Mouse (Mus musculus): ENCODE measurements around the gene Mttp. TPM values are rescaled to one million over a fixed set of nuclear protein-coding genes. Genes with fewer than 3 reads are reported as not detected.

Mttp gene
- polyA plus RNA-seq, 1 experiment from 2014 or later = 6.9 TPM

- no peaks in the 10 kb centered on the region for H3K36me3 ChIP-seq (ENCODE audit: control insufficient read depth, insufficient read depth, low read length)
- H3K4me3 ChIP-seq (ENCODE audit: control insufficient read depth in 1 of 2, insufficient read depth in 1 of 2, low read depth in 1 of 2, low read length in 2 of 2) = no peak overlapping the region
- no peaks in the 10 kb centered on the region for H3K9me3 ChIP-seq (ENCODE audit: control insufficient read depth, low read length)
- H3K4me2 ChIP-seq (ENCODE audit: low read length) = peak overlapping the region; percentile 46
- WGBS = 45% methylated on average over 14 of the region's 14 CpGs
- H3K27ac ChIP-seq (replicated peaks in 1 of 2; ENCODE audit: control insufficient read depth in 1 of 2, insufficient read depth in 1 of 2, low read depth in 2 of 2, low read length in 2 of 2) = peak overlapping the region; percentile 77 to 92
- H3K9ac ChIP-seq (ENCODE audit: low read length) = peak overlapping the region; percentile 7; the same call in 1 of the 2 replicates
- peak; percentile 74; the same call in 1 of the 2 replicates for ATAC-seq (ENCODE audit: insufficient number of reproducible peaks, insufficient read depth, low FRiP score, low read depth)
- H3K27me3 ChIP-seq (ENCODE audit: control insufficient read depth, insufficient read depth, low read length) = no peaks in the 10 kb centered on the region
- peaks cover 23 to 37% of the 10 kb centered on the region in 2 experiments for H3K4me1 ChIP-seq (ENCODE audit: control insufficient read depth in 2 of 2, insufficient read depth in 2 of 2, low read length in 2 of 2)
Observed at GRCm38 (mm10) chr3:138118831-138119230, 25.9 kb downstream of the Mttp start.

- Histone ChIP-seq H3K4me3 (ENCODE audit: control insufficient read depth in 1 of 2, insufficient read depth in 1 of 2, low read depth in 1 of 2, low read length in 2 of 2) (no peak overlapping the region), H3K36me3 (ENCODE audit: control insufficient read depth, insufficient read depth, low read length) (no peaks in the 10 kb centered on the region), H3K4me1 (ENCODE audit: control insufficient read depth in 2 of 2, insufficient read depth in 2 of 2, low read length in 2 of 2) (peaks cover 22 to 37% of the 10 kb centered on the region in 2 experiments), H3K27ac (replicated peaks in 1 of 2; ENCODE audit: control insufficient read depth in 1 of 2, insufficient read depth in 1 of 2, low read depth in 2 of 2, low read length in 2 of 2) (peak overlapping the region; percentile 77 to 92), H3K4me2 (ENCODE audit: low read length) (peak overlapping the region; percentile 46), H3K27me3 (ENCODE audit: control insufficient read depth, insufficient read depth, low read length) (no peaks in the 10 kb centered on the region), H3K9ac (ENCODE audit: low read length) (no peak overlapping the region), H3K9me3 (ENCODE audit: control insufficient read depth, low read length) (no peaks in the 10 kb centered on the region)
- WGBS = 53% methylated on average over 6 of the region's 6 CpGs
- ATAC-seq (ENCODE audit: insufficient number of reproducible peaks, insufficient read depth, low FRiP score, low read depth) = no peak
Observed at GRCm38 (mm10) chr3:138118392-138118791, 26.4 kb downstream of the Mttp start.

- H3K36me3 ChIP-seq (ENCODE audit: control insufficient read depth, insufficient read depth, low read length) = no peaks in the 10 kb centered on the region
- H3K27ac ChIP-seq (replicated peaks in 1 of 2; ENCODE audit: control insufficient read depth in 1 of 2, insufficient read depth in 1 of 2, low read depth in 2 of 2, low read length in 2 of 2) = peak overlapping the region; percentile 69 to 76; a peak in 3 of 4 replicates
- WGBS = 43% methylated on average over 4 of the region's 4 CpGs
- peaks cover 22 to 37% of the 10 kb centered on the region in 2 experiments for H3K4me1 ChIP-seq (ENCODE audit: control insufficient read depth in 2 of 2, insufficient read depth in 2 of 2, low read length in 2 of 2)
- no peak overlapping the region for H3K9ac ChIP-seq (ENCODE audit: low read length)
- no peak overlapping the region; the same call in 1 of the 2 replicates for H3K4me2 ChIP-seq (ENCODE audit: low read length)
- ATAC-seq (ENCODE audit: insufficient number of reproducible peaks, insufficient read depth, low FRiP score, low read depth) = no peak
- H3K9me3 ChIP-seq (ENCODE audit: control insufficient read depth, low read length) = no peaks in the 10 kb centered on the region
- no peaks in the 10 kb centered on the region for H3K27me3 ChIP-seq (ENCODE audit: control insufficient read depth, insufficient read depth, low read length)
- no peak overlapping the region for H3K4me3 ChIP-seq (ENCODE audit: control insufficient read depth in 1 of 2, insufficient read depth in 1 of 2, low read depth in 1 of 2, low read length in 2 of 2)
Observed at GRCm38 (mm10) chr3:138116871-138117270, 27.9 kb downstream of the Mttp start.

- Histone ChIP-seq H3K9me3 (ENCODE audit: control insufficient read depth, low read length) (no peaks in the 10 kb centered on the region), H3K36me3 (ENCODE audit: control insufficient read depth, insufficient read depth, low read length) (no peaks in the 10 kb centered on the region), H3K27ac (replicated peaks in 1 of 2; ENCODE audit: control insufficient read depth in 1 of 2, insufficient read depth in 1 of 2, low read depth in 2 of 2, low read length in 2 of 2) (no peak overlapping the region), H3K4me3 (ENCODE audit: control insufficient read depth in 1 of 2, insufficient read depth in 1 of 2, low read depth in 1 of 2, low read length in 2 of 2) (no peak overlapping the region), H3K27me3 (ENCODE audit: control insufficient read depth, insufficient read depth, low read length) (no peaks in the 10 kb centered on the region), H3K4me2 (ENCODE audit: low read length) (no peak overlapping the region), H3K4me1 (ENCODE audit: control insufficient read depth in 2 of 2, insufficient read depth in 2 of 2, low read length in 2 of 2) (peaks cover 15 to 26% of the 10 kb centered on the region in 2 experiments), H3K9ac (ENCODE audit: low read length) (no peak overlapping the region)
- 84% methylated on average over 17 of the region's 17 CpGs for WGBS
- ATAC-seq (ENCODE audit: insufficient number of reproducible peaks, insufficient read depth, low FRiP score, low read depth) = no peak
Observed at GRCm38 (mm10) chr3:138114106-138114505, 30.7 kb downstream of the Mttp start.

GRCm38 (mm10) chr3:138110910-138111782 lies 33.6 kb downstream of the Mttp start:
- Histone ChIP-seq H3K4me3 (ENCODE audit: control insufficient read depth in 1 of 2, insufficient read depth in 1 of 2, low read depth in 1 of 2, low read length in 2 of 2) (no peak overlapping the region), H3K4me2 (ENCODE audit: low read length) (no peak overlapping the region), H3K36me3 (ENCODE audit: control insufficient read depth, insufficient read depth, low read length) (no peaks in the 10 kb centered on the region), H3K4me1 (ENCODE audit: control insufficient read depth in 2 of 2, insufficient read depth in 2 of 2, low read length in 2 of 2) (no peaks in the 10 kb centered on the region), H3K27me3 (ENCODE audit: control insufficient read depth, insufficient read depth, low read length) (no peaks in the 10 kb centered on the region), H3K9ac (ENCODE audit: low read length) (no peak overlapping the region), H3K9me3 (ENCODE audit: control insufficient read depth, low read length) (no peaks in the 10 kb centered on the region), H3K27ac (replicated peaks in 1 of 2; ENCODE audit: control insufficient read depth in 1 of 2, insufficient read depth in 1 of 2, low read depth in 2 of 2, low read length in 2 of 2) (no peak overlapping the region)
- no peak for ATAC-seq (ENCODE audit: insufficient number of reproducible peaks, insufficient read depth, low FRiP score, low read depth)
- WGBS = 89% methylated on average over 19 of the region's 19 CpGs

- no peak overlapping the region for H3K9ac ChIP-seq (ENCODE audit: low read length)
- H3K9me3 ChIP-seq (ENCODE audit: control insufficient read depth, low read length) = no peaks in the 10 kb centered on the region
- no peak overlapping the region for H3K4me3 ChIP-seq (ENCODE audit: control insufficient read depth in 1 of 2, insufficient read depth in 1 of 2, low read depth in 1 of 2, low read length in 2 of 2)
- no peak overlapping the region for H3K4me2 ChIP-seq (ENCODE audit: low read length)
- WGBS = 93% methylated on average over 10 of the region's 10 CpGs
- no peaks in the 10 kb centered on the region for H3K27me3 ChIP-seq (ENCODE audit: control insufficient read depth, insufficient read depth, low read length)
- no peaks in the 10 kb centered on the region for H3K36me3 ChIP-seq (ENCODE audit: control insufficient read depth, insufficient read depth, low read length)
- H3K4me1 ChIP-seq (ENCODE audit: control insufficient read depth in 2 of 2, insufficient read depth in 2 of 2, low read length in 2 of 2) = no peaks in the 10 kb centered on the region
- no peak for ATAC-seq (ENCODE audit: insufficient number of reproducible peaks, insufficient read depth, low FRiP score, low read depth)
- H3K27ac ChIP-seq (replicated peaks in 1 of 2; ENCODE audit: control insufficient read depth in 1 of 2, insufficient read depth in 1 of 2, low read depth in 2 of 2, low read length in 2 of 2) = no peak overlapping the region
Observed at GRCm38 (mm10) chr3:138106887-138107286, 37.9 kb downstream of the Mttp start.

GRCm38 (mm10) chr3:138105056-138105455 lies 39.7 kb downstream of the Mttp start:
- Histone ChIP-seq H3K4me3 (ENCODE audit: control insufficient read depth in 1 of 2, insufficient read depth in 1 of 2, low read depth in 1 of 2, low read length in 2 of 2) (no peak overlapping the region), H3K4me2 (ENCODE audit: low read length) (no peak overlapping the region), H3K27ac (replicated peaks in 1 of 2; ENCODE audit: control insufficient read depth in 1 of 2, insufficient read depth in 1 of 2, low read depth in 2 of 2, low read length in 2 of 2) (no peak overlapping the region), H3K27me3 (ENCODE audit: control insufficient read depth, insufficient read depth, low read length) (no peaks in the 10 kb centered on the region), H3K4me1 (ENCODE audit: control insufficient read depth in 2 of 2, insufficient read depth in 2 of 2, low read length in 2 of 2) (no peaks in the 10 kb centered on the region), H3K9ac (ENCODE audit: low read length) (no peak overlapping the region), H3K9me3 (ENCODE audit: control insufficient read depth, low read length) (no peaks in the 10 kb centered on the region), H3K36me3 (ENCODE audit: control insufficient read depth, insufficient read depth, low read length) (no peaks in the 10 kb centered on the region)
- WGBS = 54% methylated on average over 5 of the region's 5 CpGs
- ATAC-seq (ENCODE audit: insufficient number of reproducible peaks, insufficient read depth, low FRiP score, low read depth) = no peak

Data from heart, embryonic 14.5 days (tissue).